In the genomic region with DNA sequence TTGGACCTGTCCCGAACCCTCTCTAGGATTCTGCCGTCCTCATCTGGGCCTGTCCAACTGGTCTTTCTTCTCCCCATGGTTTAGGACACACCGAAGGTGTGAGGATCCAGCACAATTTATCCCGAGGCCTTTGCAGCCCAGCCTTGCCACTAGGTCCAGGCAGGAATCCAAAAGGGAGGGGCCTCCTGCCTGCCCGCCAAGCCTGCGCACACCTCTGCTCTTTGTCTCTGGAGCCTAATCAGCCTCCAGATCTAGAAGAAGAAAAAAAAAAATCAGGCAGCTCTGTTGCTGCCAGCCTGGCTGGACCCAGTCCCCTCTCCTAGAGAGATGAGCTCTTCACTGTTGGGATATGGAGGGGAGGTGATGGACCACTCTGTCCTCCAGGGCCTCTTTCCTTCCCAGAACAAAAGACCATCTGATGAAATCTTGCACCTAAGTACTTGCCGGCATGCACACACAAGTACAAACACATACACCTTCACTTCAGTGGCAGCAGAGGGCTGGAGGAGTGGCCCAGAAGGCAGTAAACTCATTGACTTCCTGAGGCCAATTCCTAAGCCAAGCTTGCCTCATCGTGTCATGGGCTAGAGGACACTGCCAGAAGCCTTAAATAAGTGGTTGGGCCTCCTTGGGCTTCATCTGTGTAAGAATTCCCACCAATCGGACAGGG, we compare ENCODE assay signal across 9 mouse cellular contexts. TPM values are rescaled to one million over a fixed set of nuclear protein-coding genes. Genes with fewer than 3 reads are reported as not detected.
A peak's percentile ranks its signal among the peaks of the same experiment; 100 is the strongest.
DNase-seq lines count a peak whose midpoint lies in the region; TF ChIP-seq lines count a peak whose summit lies in the region.
"Had no signal": no experiment of that assay in that cellular context is flagged by ENCODE, and none has a peak within 500 bp of the region (broad histone marks: within the 10 kb centered on the region; RNA-seq: fewer than 3 reads in every experiment).

No protein-coding gene starts in this region.

- H3K4me1 ChIP-seq in testis, adult 2 months (ENCODE audit: control insufficient read depth, insufficient read depth, low read length): peaks cover 28% of the 10 kb centered on the region

- no peak overlapping the region for H3K27ac ChIP-seq in testis, adult 2 months (ENCODE audit: control insufficient read depth, insufficient read depth, low read depth, low read length)
- H3K27ac ChIP-seq: macrophage had no signal

- peak; percentile 83 for DNase-seq in adrenal gland, postnatal 10 days
- DNase-seq in adrenal gland, adult 18-20 months (ENCODE audit: low spot score in 2 of 2): no peak
- DNase-seq in testis, postnatal 10 days (ENCODE audit: low spot score): no peak
- peak; percentile 81 for DNase-seq in kidney, postnatal 10 days
- peak; percentile 63 for DNase-seq in testis, postnatal 14 days (ENCODE audit: low spot score)
- no peak for DNase-seq in heart, postnatal 14 days
- no peak for DNase-seq in layer of hippocampus, postnatal 14 days (ENCODE audit: low spot score in 2 of 2)

- H3K4me3 ChIP-seq in testis, adult 2 months (ENCODE audit: control insufficient read depth, low read depth, low read length): peak overlapping the region; percentile 90

- no peak for TF ChIP-seq POLR2A in testis, adult 2 months (IDR thresholded peaks at IDR 0.05; ENCODE audit: control insufficient read depth, low read depth, low read length)

- H3K36me3 ChIP-seq in testis, adult 2 months (ENCODE audit: control insufficient read depth, insufficient read depth, low read length): no peaks in the 10 kb centered on the region

- no peak for TF ChIP-seq CTCF in testis, adult 2 months (IDR thresholded peaks at IDR 0.05; ENCODE audit: control insufficient read depth, insufficient read depth, insufficient replicate concordance, low read depth, low read length)

- intact Hi-C loops in heart, postnatal 14 days (cut with DNase I): no loop called here

- no peaks in the 10 kb centered on the region for H3K27me3 ChIP-seq in testis, adult 2 months (ENCODE audit: control insufficient read depth, insufficient read depth, low read length)

RNA-seq across cellular contexts. Expression of gene Pex16, which starts 1.6 kb away (rescaled TPM):
- 100 to 1,000 TPM; 115 to 130 TPM for total RNA-seq in adrenal gland, postnatal 10 days (2021)
- total RNA-seq in adrenal gland, adult 18-20 months (2021): 100 to 1,000 TPM in 1 of 2 experiments, 10 to 100 TPM in 1; 90.6 to 183 TPM
- polyA plus RNA-seq in testis, adult 2 months (2012; rRNA removed): 89.9 and 91.5 TPM in 2 replicates
- 10 to 100 TPM; 23.6 to 25.1 TPM for total RNA-seq in heart, postnatal 14 days (2021)
- 10 to 100 TPM; 32.4 to 37.7 TPM for total RNA-seq in layer of hippocampus, postnatal 14 days (2021)

RNA-seq across cellular contexts. Expression of gene Large2, which starts 1.8 kb away (rescaled TPM):
- total RNA-seq in adrenal gland, postnatal 10 days (2021): 1 to 10 TPM; 1.7 to 2.2 TPM
- total RNA-seq in adrenal gland, adult 18-20 months (2021): 1 to 10 TPM in 1 of 2 experiments, not detected in 1; 2.7 TPM
- 11.2 and 11.8 TPM in 2 replicates for polyA plus RNA-seq in testis, adult 2 months (2012; rRNA removed)
- under 1 TPM; 0.32 to 0.36 TPM for total RNA-seq in heart, postnatal 14 days (2021)
- total RNA-seq in layer of hippocampus, postnatal 14 days (2021): 1 to 10 TPM in 1 of 2 experiments, not detected in 1; 1.7 TPM
- polyA plus RNA-seq: macrophage had no signal

RNA-seq across cellular contexts. Expression of gene 1700029I15Rik, which starts 9.4 kb away (rescaled TPM):
- total RNA-seq in adrenal gland, postnatal 10 days (2021): 1 to 10 TPM; 7.6 to 9.4 TPM
- 10 to 100 TPM in 1 of 2 experiments, 1 to 10 TPM in 1; 6.6 to 15.3 TPM for total RNA-seq in adrenal gland, adult 18-20 months (2021)
- polyA plus RNA-seq in testis, adult 2 months (2012; rRNA removed): 565 and 772 TPM in 2 replicates
- total RNA-seq in heart, postnatal 14 days (2021): 1 to 10 TPM; 1.4 to 1.9 TPM
- 1 to 10 TPM; 4.5 to 5.4 TPM for total RNA-seq in layer of hippocampus, postnatal 14 days (2021)

RNA-seq across cellular contexts. Expression of gene Mapk8ip1, which starts 28.2 kb away (rescaled TPM):
- 10 to 100 TPM; 22.5 to 28.1 TPM for total RNA-seq in adrenal gland, postnatal 10 days (2021)
- 10 to 100 TPM; 29.6 to 32.3 TPM for total RNA-seq in adrenal gland, adult 18-20 months (2021)
- 23.2 and 28.4 TPM in 2 replicates for polyA plus RNA-seq in testis, adult 2 months (2012; rRNA removed)
- 1 to 10 TPM; 7.4 to 8.6 TPM for total RNA-seq in heart, postnatal 14 days (2021)
- total RNA-seq in layer of hippocampus, postnatal 14 days (2021): 100 to 1,000 TPM; 386 to 394 TPM

Comparison
In these comparisons a context has a peak if more than half of its experiments do, and no peak if none do; other contexts are left out.
1. DNase-seq: peak in adrenal gland, postnatal 10 days (single experiment), kidney, postnatal 10 days (single experiment) and testis, postnatal 14 days (single experiment); none in adrenal gland, adult 18-20 months (0 of 2), testis, postnatal 10 days (single experiment), heart, postnatal 14 days (0 of 2) and layer of hippocampus, postnatal 14 days (0 of 2).